Mouse (Mus musculus) T-helper 2 cell (primary cell): ENCODE measurements around the gene Krtap7-1.

Experiments used
- in situ Hi-C: fragments of 300-600 bp; cut with MboI, MseI; formaldehyde crosslinking; loops from one replicate; pipeline ENCODE4 v1.15.1; 2025; ENCODE audit warnings: high pct_unique_total_duplicates

Krtap7-1 gene

GRCm38 (mm10) chr16:89508223-89508622 is at the start of gene Krtap7-1:
Gene Krtap7-1 (minus strand): TSS chr16:89508323.
- in situ Hi-C loops = no loop called here

GRCm38 (mm10) chr16:89550298-89550697 is 42.2 kb upstream of the Krtap7-1 start:
- in situ Hi-C loops = no loop called here

GRCm38 (mm10) chr16:89538031-89538484 is 29.9 kb upstream of the Krtap7-1 start:
- in situ Hi-C loops = no loop called here

GRCm38 (mm10) chr16:89537349-89537748 is 29.2 kb upstream of the Krtap7-1 start:
- in situ Hi-C loops = no loop called here

DNA sequence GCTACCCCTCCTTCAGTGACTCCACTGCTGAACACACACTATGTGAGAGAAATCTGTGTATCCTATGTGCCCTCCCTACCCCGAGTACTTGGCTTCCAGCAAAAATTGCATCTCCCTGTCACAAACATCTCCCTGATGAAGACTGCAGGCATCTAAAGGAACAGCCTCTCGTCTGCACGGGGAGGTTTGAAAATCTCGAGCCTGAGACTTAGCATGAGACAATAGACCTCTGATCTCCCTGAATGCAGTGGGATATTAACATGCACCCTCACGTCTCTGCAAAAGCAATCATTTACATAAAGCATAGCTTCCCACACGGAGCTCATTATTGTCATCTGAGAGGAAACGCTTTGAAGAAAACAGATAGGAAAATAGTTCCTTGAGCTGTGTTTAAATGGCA is 22.4 kb upstream of the Krtap7-1 start:
- in situ Hi-C loops = no loop called here

DNA sequence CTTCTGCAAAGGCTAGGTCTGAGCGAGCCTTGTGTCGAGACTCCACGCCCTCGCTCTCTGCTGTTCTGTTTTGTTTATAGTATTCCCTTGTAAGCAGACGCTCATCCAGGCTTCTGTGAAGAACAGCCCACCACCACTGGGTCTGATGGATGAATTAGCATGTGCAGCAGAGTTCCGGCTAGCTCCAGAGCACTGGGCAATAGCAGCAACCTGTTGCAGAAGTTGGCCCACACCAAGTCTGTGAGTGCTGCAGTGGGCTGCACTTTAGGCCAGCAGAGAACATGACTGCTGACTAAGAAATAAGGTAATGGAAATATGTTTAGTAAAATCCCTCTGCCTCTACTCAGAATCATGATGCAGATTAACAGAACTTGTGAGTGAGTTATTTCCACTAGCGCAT is 21.7 kb upstream of the Krtap7-1 start:
- in situ Hi-C loops = no loop called here

- in situ Hi-C loops = no loop called here
These were observed 20.3 kb upstream of the Krtap7-1 start for GRCm38 (mm10) chr16:89528380-89528779.

DNA sequence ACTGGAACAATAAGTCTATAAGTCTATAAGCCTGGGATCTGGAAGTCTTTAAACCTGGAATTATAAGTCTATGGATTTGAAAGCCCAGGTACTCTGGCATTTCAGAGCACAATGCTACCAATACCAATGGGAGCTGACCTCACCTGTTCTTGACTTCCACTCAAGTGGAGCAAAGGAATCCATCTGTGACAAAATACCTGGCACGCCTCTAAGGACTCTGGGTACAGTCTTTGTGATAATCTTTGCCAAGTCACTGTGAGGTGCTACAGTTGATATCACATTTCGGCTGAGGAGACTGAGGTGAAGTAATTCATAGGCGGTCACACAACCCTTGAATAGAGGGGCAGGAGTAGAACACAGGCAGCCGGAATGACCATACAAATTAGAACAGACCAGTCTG is 12.9 kb upstream of the Krtap7-1 start:
- in situ Hi-C loops = no loop called here

DNA sequence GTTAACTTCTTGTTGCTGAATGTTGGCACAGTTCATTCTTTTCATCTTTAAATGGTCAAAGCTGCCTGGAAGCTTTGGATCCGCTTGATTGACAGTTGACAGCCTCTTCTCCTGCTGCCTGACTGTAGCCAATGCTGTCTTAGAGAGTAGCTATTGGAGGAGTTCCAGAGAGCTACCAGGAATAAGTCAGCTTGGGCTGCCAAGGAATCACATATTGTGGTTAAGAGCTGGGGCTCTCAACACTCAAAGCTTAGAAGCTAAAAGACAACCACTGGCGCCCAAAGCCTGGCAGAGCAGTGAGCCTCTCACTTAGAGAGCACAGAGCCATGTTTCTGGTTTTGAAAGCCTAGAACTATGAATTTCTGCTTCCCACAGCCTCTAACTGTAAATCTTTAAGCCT is 12.4 kb upstream of the Krtap7-1 start:
- in situ Hi-C loops = no loop called here

DNA sequence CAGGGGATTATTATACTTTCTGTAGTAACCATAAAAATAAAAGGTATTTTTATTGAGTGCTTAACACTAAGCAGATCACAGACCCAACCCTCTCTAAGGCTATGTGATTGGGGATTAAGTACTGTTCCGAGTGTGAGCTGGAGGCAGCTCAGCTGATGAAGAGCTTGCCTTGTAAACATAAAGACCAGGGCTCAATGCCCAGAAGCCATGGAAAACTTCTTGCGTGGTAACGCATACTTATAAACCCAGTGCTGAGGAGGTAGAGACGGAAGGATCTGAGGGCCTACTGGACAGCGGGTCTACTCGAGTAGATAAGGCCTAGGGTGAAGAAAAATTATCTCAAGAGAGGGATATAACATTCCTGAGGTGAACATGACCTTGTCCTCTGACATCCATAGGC is 12.0 kb upstream of the Krtap7-1 start:
- in situ Hi-C loops = no loop called here

- in situ Hi-C loops = no loop called here
These were observed 9.5 kb upstream of the Krtap7-1 start for GRCm38 (mm10) chr16:89517635-89518034.

GRCm38 (mm10) chr16:89513431-89513830 is 5.3 kb upstream of the Krtap7-1 start:
- in situ Hi-C loops = no loop called here

DNA sequence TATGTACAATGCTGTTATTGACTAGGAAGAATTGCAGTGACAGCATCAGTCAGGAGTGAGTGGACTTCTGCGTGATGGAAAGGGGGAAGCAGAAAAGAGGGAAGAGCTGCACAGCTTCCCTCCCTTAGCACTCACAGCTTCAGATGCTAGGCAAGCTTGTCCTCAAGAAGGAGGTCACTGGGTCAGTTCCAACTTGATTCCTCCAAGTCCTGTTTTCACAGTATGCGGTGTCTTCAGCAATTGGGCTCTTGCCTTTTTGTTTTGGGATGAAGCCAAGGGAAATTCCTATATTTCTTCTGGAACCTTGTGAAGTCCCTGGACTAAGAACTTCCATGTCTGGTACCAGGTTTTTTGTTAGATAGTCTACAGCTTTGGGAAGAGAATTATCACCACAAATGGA is 4.6 kb downstream of the Krtap7-1 start:
- in situ Hi-C loops = no loop called here

GRCm38 (mm10) chr16:89501870-89502269 is 6.3 kb downstream of the Krtap7-1 start:
- in situ Hi-C loops = no loop called here

GRCm38 (mm10) chr16:89497002-89497401 is 11.1 kb downstream of the Krtap7-1 start:
- in situ Hi-C loops = no loop called here

GRCm38 (mm10) chr16:89495394-89496153 is 12.5 kb downstream of the Krtap7-1 start:
- in situ Hi-C loops = no loop called here

DNA sequence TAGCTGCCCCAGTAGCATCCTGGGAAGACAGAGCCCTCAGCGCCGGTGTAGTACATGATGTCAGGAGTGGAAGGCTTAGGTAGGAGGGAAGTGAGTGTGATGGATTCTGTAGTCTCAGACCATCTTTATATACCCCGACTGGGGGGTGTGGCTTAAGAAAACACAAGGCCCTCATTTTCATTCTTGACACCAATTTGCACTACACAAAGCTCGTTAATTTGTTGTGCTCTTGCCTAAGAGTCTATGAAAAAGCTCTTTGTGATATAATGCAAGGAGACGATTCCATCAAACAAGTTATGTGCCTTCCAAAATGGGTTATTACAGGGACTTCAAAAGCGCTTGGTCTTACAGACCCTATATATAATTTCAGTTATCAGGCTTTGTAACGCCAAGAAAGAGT is 20.3 kb downstream of the Krtap7-1 start, which contains the start of gene Krtap8-1:
Gene Krtap8-1 (minus strand): TSS at position 101 of the 400 bp plus-strand sequence.
- in situ Hi-C loops = no loop called here

DNA sequence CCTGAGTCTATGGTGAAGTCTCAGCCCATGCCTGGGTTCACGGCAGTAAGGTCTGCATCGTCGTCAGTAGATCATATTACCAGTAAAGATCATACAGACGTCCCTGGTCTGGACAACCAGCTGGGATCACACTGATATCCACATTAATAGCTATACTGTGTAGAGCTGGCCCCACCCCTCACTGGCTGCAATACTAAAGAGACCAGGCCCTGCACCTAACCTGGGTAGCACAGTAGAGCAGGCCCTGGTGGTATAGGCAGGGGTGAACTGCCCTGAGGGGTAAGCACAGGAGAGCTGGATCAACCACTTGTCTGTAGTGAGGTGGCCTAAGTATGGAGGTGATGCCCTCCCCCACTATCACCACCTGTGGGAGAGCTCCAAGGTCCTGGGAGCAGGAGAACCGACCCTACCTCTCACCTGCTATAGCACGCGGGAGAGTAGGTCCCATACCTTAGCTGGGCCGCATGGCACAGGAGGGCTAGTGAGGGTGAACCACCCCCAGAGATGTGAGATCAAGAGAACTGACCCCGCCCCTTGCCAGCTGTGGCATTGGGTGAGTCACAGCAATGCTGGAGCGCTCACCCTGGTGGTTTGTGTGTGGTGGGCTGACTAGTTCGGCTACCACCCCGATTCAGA is 30.3 kb downstream of the Krtap7-1 start:
- in situ Hi-C loops = no loop called here

DNA sequence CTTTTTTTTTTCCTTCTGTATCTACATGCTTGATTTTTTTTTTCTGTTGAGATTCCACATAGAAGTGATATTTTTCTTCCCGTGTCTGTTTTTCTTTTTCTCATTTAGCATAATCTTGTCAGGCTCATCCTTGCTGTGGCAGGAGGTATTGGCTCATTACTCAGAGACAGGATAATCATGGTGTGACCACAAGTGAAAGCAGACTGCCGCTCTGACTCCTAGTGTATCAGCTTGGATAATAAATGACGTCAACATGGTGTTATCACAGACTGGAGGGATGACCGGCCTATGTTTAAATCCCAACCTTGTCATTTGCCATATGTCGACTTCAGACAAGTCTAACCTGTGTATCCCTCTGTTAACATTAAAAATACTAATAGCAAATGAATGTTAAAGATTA is 46.9 kb downstream of the Krtap7-1 start:
- in situ Hi-C loops = no loop called here
